In genomic region chr10:62485878-62486582, GRCm38 (mm10) we compare ENCODE assay signal across 8 mouse cellular contexts. TPM values are rescaled to one million over a fixed set of nuclear protein-coding genes. Genes with fewer than 3 reads are reported as not detected.
A peak's percentile ranks its signal among the peaks of the same experiment; 100 is the strongest.
DNase-seq lines count a peak whose midpoint lies in the region; ATAC-seq and TF ChIP-seq lines count a peak whose summit lies in the region.

No protein-coding gene starts in this region.

- peak; percentile 89 for ATAC-seq in hindbrain, embryonic 12.5 days (ENCODE audit: low FRiP score)
- ATAC-seq in lung, embryonic 16.5 days (ENCODE audit: low read depth), result peak; percentile 74
- ATAC-seq in monocyte, adult 5-6 weeks (replicated peaks; ENCODE audit: insufficient number of reproducible peaks, low FRiP score, low TSS enrichment, poor library complexity, severe bottlenecking), result no peak

- TF ChIP-seq CTCF in layer of hippocampus, adult 2 months (conservative IDR thresholded peaks at IDR 0.05), result no peak
- TF ChIP-seq CTCF in cortical plate, adult 2 months (IDR thresholded peaks at IDR 0.05; ENCODE audit: extremely low read depth, insufficient read depth, low read length), result no peak

- peak overlapping the region; percentile 85 for H3K9ac ChIP-seq in hindbrain, embryonic 12.5 days
- H3K9ac ChIP-seq in lung, embryonic 16.5 days (ENCODE audit: low read length), result peak overlapping the region; percentile 92

- peak overlapping the region; percentile 96 for H3K4me3 ChIP-seq in layer of hippocampus, adult 2 months
- H3K4me3 ChIP-seq in cortical plate, adult 2 months (ENCODE audit: insufficient read depth, low read length), result peak overlapping the region; percentile 47
- peak overlapping the region; percentile 87 for H3K4me3 ChIP-seq in hindbrain, embryonic 12.5 days
- peak overlapping the region; percentile 91 for H3K4me3 ChIP-seq in lung, embryonic 16.5 days (ENCODE audit: low read length)

- no peak for DNase-seq in layer of hippocampus, adult 2 months (ENCODE audit: low spot score in 2 of 2)
- DNase-seq in layer of hippocampus, adult 11-12 months (ENCODE audit: low spot score), result no peak
- peak; percentile 43 for DNase-seq in ES-CJ7 (ENCODE audit: low read depth, low spot score)
- peak; percentile 53 for DNase-seq in splenic B cell, adult 2 months (ENCODE audit: low read depth, low spot score)

- peak overlapping the region; percentile 61 for H3K4me2 ChIP-seq in hindbrain, embryonic 12.5 days (replicated peaks)
- peak overlapping the region; percentile 86 for H3K4me2 ChIP-seq in lung, embryonic 16.5 days (ENCODE audit: low read depth, low read length)

- no peaks in the 10 kb centered on the region for H3K36me3 ChIP-seq in hindbrain, embryonic 12.5 days
- H3K36me3 ChIP-seq in lung, embryonic 16.5 days (ENCODE audit: control insufficient read depth, insufficient read depth, low read length), result no peaks in the 10 kb centered on the region
- 0 out of 2 replicates have a peak, but pooled peaks cover 4% of the 10 kb centered on the region for H3K36me3 ChIP-seq in splenic B cell, adult 2 months (ENCODE audit: control insufficient read depth, insufficient read depth, low read length, poor library complexity, severe bottlenecking)

- peak overlapping the region; percentile 88 for H3K27ac ChIP-seq in layer of hippocampus, adult 2 months
- H3K27ac ChIP-seq in cortical plate, adult 2 months (ENCODE audit: insufficient read depth, low read length), result peak overlapping the region; percentile 56
- peak overlapping the region; percentile 87 for H3K27ac ChIP-seq in hindbrain, embryonic 12.5 days
- peak overlapping the region; percentile 83 for H3K27ac ChIP-seq in lung, embryonic 16.5 days (ENCODE audit: low read length)

- no peak for TF ChIP-seq POLR2A in cortical plate, adult 2 months (IDR thresholded peaks at IDR 0.05; ENCODE audit: extremely low read depth, insufficient read depth, low read length)

- under 1% methylated on average over 44 of the region's 48 CpGs for WGBS in hindbrain, embryonic 12.5 days
- WGBS in lung, embryonic 16.5 days, result under 1% methylated on average over 39 of the region's 48 CpGs

- H3K4me1 ChIP-seq in cortical plate, adult 2 months (ENCODE audit: control insufficient read depth, insufficient read depth, low read length), result peaks cover 1% of the 10 kb centered on the region; the same call in 1 of the 2 replicates
- H3K4me1 ChIP-seq in hindbrain, embryonic 12.5 days, result peaks cover 6% of the 10 kb centered on the region
- H3K4me1 ChIP-seq in lung, embryonic 16.5 days (replicated peaks; ENCODE audit: control insufficient read depth, insufficient read depth, low read length), result peaks cover 8% of the 10 kb centered on the region

- no peaks in the 10 kb centered on the region for H3K27me3 ChIP-seq in hindbrain, embryonic 12.5 days
- no peaks in the 10 kb centered on the region for H3K27me3 ChIP-seq in lung, embryonic 16.5 days (ENCODE audit: control insufficient read depth, insufficient read depth, low read depth, low read length)
- no peaks in the 10 kb centered on the region for H3K27me3 ChIP-seq in splenic B cell, adult 2 months (ENCODE audit: control insufficient read depth, insufficient read depth, low read length, poor library complexity, severe bottlenecking)

- H3K9me3 ChIP-seq in hindbrain, embryonic 12.5 days (replicated peaks), result no peaks in the 10 kb centered on the region
- no peaks in the 10 kb centered on the region for H3K9me3 ChIP-seq in lung, embryonic 16.5 days (ENCODE audit: control insufficient read depth, low read length)

RNA-seq across cellular contexts. Expression of gene Vps26a, which starts 0.6 kb away (rescaled TPM):
- 10 to 100 TPM; 45.3 to 48.0 TPM for total RNA-seq in layer of hippocampus, adult 2 months (2021)
- 41.1 and 41.7 TPM in 2 replicates for polyA plus RNA-seq in cortical plate, adult 2 months (2012; rRNA removed)
- polyA plus RNA-seq in hindbrain, embryonic 12.5 days (2016; fragmentation: Nextera tagmentation; extraction: Ambion mirVana), result 79.8 and 83.2 TPM in 2 replicates
- 81.6 and 86.1 TPM in 2 replicates for polyA plus RNA-seq in lung, embryonic 16.5 days (2015; fragmentation: Nextera tagmentation; extraction: Ambion mirVana)
- 86.6 to 110 TPM (median 102 TPM) in 3 replicates for total RNA-seq in monocyte, adult 5-6 weeks (2017)

RNA-seq across cellular contexts. Expression of gene Supv3l1, which starts 36.5 kb away (rescaled TPM):
- 10 to 100 TPM; 24.0 to 26.9 TPM for total RNA-seq in layer of hippocampus, adult 2 months (2021)
- polyA plus RNA-seq in cortical plate, adult 2 months (2012; rRNA removed), result 30.2 and 32.2 TPM in 2 replicates
- 24.3 and 25.7 TPM in 2 replicates for polyA plus RNA-seq in hindbrain, embryonic 12.5 days (2016; fragmentation: Nextera tagmentation; extraction: Ambion mirVana)
- 22.2 and 24.2 TPM in 2 replicates for polyA plus RNA-seq in lung, embryonic 16.5 days (2015; fragmentation: Nextera tagmentation; extraction: Ambion mirVana)
- 15.0 to 22.7 TPM (median 21.4 TPM) in 3 replicates for total RNA-seq in monocyte, adult 5-6 weeks (2017)

RNA-seq across cellular contexts. Expression of gene 4930507D05Rik, which starts 36.7 kb away (rescaled TPM):
- 1 to 10 TPM; 1.1 to 1.4 TPM for total RNA-seq in layer of hippocampus, adult 2 months (2021)
- 1.2 and 1.3 TPM in 2 replicates for polyA plus RNA-seq in cortical plate, adult 2 months (2012; rRNA removed)
- 0.90 and 0.98 TPM in 2 replicates for polyA plus RNA-seq in hindbrain, embryonic 12.5 days (2016; fragmentation: Nextera tagmentation; extraction: Ambion mirVana)
- polyA plus RNA-seq in lung, embryonic 16.5 days (2015; fragmentation: Nextera tagmentation; extraction: Ambion mirVana), result 0.50 and 0.55 TPM in 2 replicates
- not detected in 3 replicates for total RNA-seq in monocyte, adult 5-6 weeks (2017)

RNA-seq across cellular contexts. Expression of gene Srgn, which starts 41.2 kb away (rescaled TPM):
- total RNA-seq in layer of hippocampus, adult 2 months (2021), result 1 to 10 TPM; 4.7 to 6.9 TPM
- 13.7 and 15.8 TPM in 2 replicates for polyA plus RNA-seq in cortical plate, adult 2 months (2012; rRNA removed)
- polyA plus RNA-seq in hindbrain, embryonic 12.5 days (2016; fragmentation: Nextera tagmentation; extraction: Ambion mirVana), result 3.4 and 6.2 TPM in 2 replicates
- polyA plus RNA-seq in lung, embryonic 16.5 days (2015; fragmentation: Nextera tagmentation; extraction: Ambion mirVana), result 52.4 and 54.1 TPM in 2 replicates
- total RNA-seq in monocyte, adult 5-6 weeks (2017), result 1,192 to 2,405 TPM (median 1,864 TPM) in 3 replicates

Comparison
In these comparisons a context has a peak if more than half of its experiments do, and no peak if none do; other contexts are left out.
1. DNase-seq: peak in ES-CJ7 (single experiment) and splenic B cell, adult 2 months (single experiment); none in layer of hippocampus, adult 2 months (0 of 2) and layer of hippocampus, adult 11-12 months (single experiment).
2. Peak in every context shown above with its lines, with median percentiles within 50 percentile points of each other: H3K27ac ChIP-seq and H3K4me3 ChIP-seq.